Mouse (Mus musculus) liver, embryonic 12.5 days (tissue): ENCODE measurements around the gene Tmem150c. TPM values are rescaled to one million over a fixed set of nuclear protein-coding genes. Genes with fewer than 3 reads are reported as not detected.
A peak's percentile ranks its signal among the peaks of the same experiment; 100 is the strongest.

ENCODE experiments used
- ATAC-seq: fragments of 200-750 bp; cut with Nextera tagmentation; 2 replicates; pipeline ENCODE4 v1.8.0; 2017; ENCODE audit warnings: moderate number of reproducible peaks, mild to moderate bottlenecking, moderate library complexity
- H3K27ac ChIP-seq: fragments of 300-500 bp; sonication (generic); 2 replicates; pipeline ENCODE4 v1.5.1; 2016; ENCODE audit warnings: mild to moderate bottlenecking
- H3K27me3 ChIP-seq: fragments of 300-500 bp; sonication (generic); replicated peaks from 2 replicates; pipeline ENCODE4 v1.6.1; 2016; ENCODE audit warnings: mild to moderate bottlenecking, moderate library complexity
- H3K36me3 ChIP-seq: fragments of 300-500 bp; sonication (generic); 2 replicates; pipeline ENCODE4 v1.6.1; 2016; ENCODE audit warnings: mild to moderate bottlenecking, moderate library complexity
- H3K4me1 ChIP-seq: fragments of 300-500 bp; sonication (generic); 2 replicates; pipeline ENCODE4 v1.6.1; 2016
- H3K4me2 ChIP-seq: fragments of 300-500 bp; sonication (generic); 2 replicates; pipeline ENCODE4 v1.6.1; 2016; ENCODE audit warnings: mild to moderate bottlenecking, moderate library complexity
- H3K4me3 ChIP-seq: fragments of 300-500 bp; sonication (generic); 2 replicates; pipeline ENCODE4 v1.5.1; 2016; ENCODE audit warnings: mild to moderate bottlenecking, moderate library complexity
- H3K9ac ChIP-seq: fragments of 300-500 bp; sonication (generic); 2 replicates; pipeline ENCODE4 v1.6.1; 2016; ENCODE audit warnings: mild to moderate bottlenecking, moderate library complexity
- H3K9me3 ChIP-seq: fragments of 300-500 bp; sonication (generic); replicated peaks from 2 replicates; pipeline ENCODE4 v1.6.1; 2016; ENCODE audit warnings: mild to moderate bottlenecking, moderate library complexity
- WGBS: fragments of 180-500 bp; shearing (Covaris S2); methylation state at CpG from one replicate; pipeline ENCODE4 v1.1.7; 2016; ENCODE audit not compliant: insufficient replicate concordance; 5-methylcytosine and 5-hydroxymethylcytosine counted together
- polyA plus RNA-seq: library from polyadenylated mRNA; unstranded; fragments of >200 nt; fragmentation: Nextera tagmentation; extraction: Ambion mirVana; gene quantifications from 2 replicates; pipeline ENCODE4 v1.2.1, GENCODE M21; 2016

The Tmem150c gene
- polyA plus RNA-seq, 1 experiment from 2014 or later: 1.5 TPM

- WGBS: 89% methylated on average over 2 of the region's 2 CpGs
- Histone ChIP-seq H3K36me3 (peaks cover 54% of the 10 kb centered on the region), H3K27ac (no peak overlapping the region), H3K9ac (no peak overlapping the region), H3K4me1 (peaks cover 22% of the 10 kb centered on the region), H3K4me2 (no peak overlapping the region), H3K4me3 (no peak overlapping the region), H3K27me3 (no peaks in the 10 kb centered on the region), H3K9me3 (no peaks in the 10 kb centered on the region)
- ATAC-seq: 0 out of 2 replicates have a peak, but pooled peaks have one; percentile 30
Measured at GRCm38 (mm10) chr5:100032107-100032506, 127.5 kb downstream of the Tmem150c start.

GRCm38 (mm10) chr5:100030069-100030468 lies 129.5 kb downstream of the Tmem150c start:
- H3K27me3 ChIP-seq: no peaks in the 10 kb centered on the region
- no peak for ATAC-seq
- H3K36me3 ChIP-seq: peaks cover 34% of the 10 kb centered on the region
- H3K9me3 ChIP-seq: no peaks in the 10 kb centered on the region
- H3K4me3 ChIP-seq: no peak overlapping the region
- H3K4me1 ChIP-seq: peaks cover 12% of the 10 kb centered on the region
- no peak overlapping the region for H3K4me2 ChIP-seq
- H3K9ac ChIP-seq: no peak overlapping the region
- WGBS: 52% methylated on average over 6 of the region's 6 CpGs
- no peak overlapping the region for H3K27ac ChIP-seq

Other genes with a start within 250 kb of the Tmem150c start
- 245 and 254 TPM in 2 replicates for gene Hnrnpd, start 180.9 kb downstream of the Tmem150c start, polyA plus RNA-seq
- 0.71 and 2.0 TPM in 2 replicates for gene 4930524J08Rik, start 180.7 kb downstream of the Tmem150c start, polyA plus RNA-seq
- 88.2 and 90.9 TPM in 2 replicates for gene Hnrnpdl, start 120.1 kb downstream of the Tmem150c start, polyA plus RNA-seq
- 30.7 and 33.8 TPM in 2 replicates for gene Enoph1, start 119.8 kb downstream of the Tmem150c start, polyA plus RNA-seq